Mouse (Mus musculus) liver, embryonic 14.5 days (tissue): ENCODE data around the gene Fbxo3. TPM values are rescaled to one million over a fixed set of nuclear protein-coding genes. Genes with fewer than 3 reads are reported as not detected.

Experiments
- ATAC-seq: fragments of 200-750 bp; cut with Nextera tagmentation; 2 replicates; pipeline ENCODE4 v1.8.0; 2017; ENCODE audit warnings: moderate number of reproducible peaks, mild to moderate bottlenecking, moderate library complexity; ENCODE audit not compliant: insufficient read depth
- DNase-seq, 3 experiments: peaks; one replicate each; pipeline ENCODE4 v3.0.0-alpha.2; 2012 to 2013; ENCODE audit warnings: low read depth in 3 of 3, low spot score in 3 of 3
- H3K27ac ChIP-seq: fragments of 300-500 bp; sonication (generic); 2 replicates; pipeline ENCODE4 v1.5.1; 2014; ENCODE audit warnings: moderate library complexity, mild to moderate bottlenecking, control low read depth, inconsistent platforms
- H3K27me3 ChIP-seq: fragments of 300-500 bp; sonication (generic); 2 replicates; pipeline ENCODE4 v1.6.1; 2014; ENCODE audit warnings: mild to moderate bottlenecking, low read length, moderate library complexity; ENCODE audit not compliant: control insufficient read depth, insufficient read depth
- H3K36me3 ChIP-seq: fragments of 300-500 bp; sonication (generic); replicated peaks from 2 replicates; pipeline ENCODE4 v1.6.1; 2014; ENCODE audit warnings: low read depth; ENCODE audit not compliant: control insufficient read depth, insufficient read depth
- H3K4me1 ChIP-seq, 2 experiments: fragments of 200-500 bp in 1 of 2; fragments of 300-500 bp in 1 of 2; sonication (generic) in 1 of 2; replicated peaks; 2 replicates each; pipeline ENCODE4 v1.6.1; 2012 to 2014; ENCODE audit warnings: antibody characterized with exemption in 1 of 2, inconsistent platforms in 1 of 2, low read length in 1 of 2; ENCODE audit not compliant: control insufficient read depth in 2 of 2, insufficient read depth in 2 of 2
- H3K4me2 ChIP-seq: fragments of 300-500 bp; sonication (generic); 2 replicates; pipeline ENCODE4 v1.6.1; 2014; ENCODE audit warnings: low read depth, mild to moderate bottlenecking, control low read depth, moderate library complexity
- H3K4me3 ChIP-seq, 2 experiments: fragments of 200-500 bp in 1 of 2; fragments of 300-500 bp in 1 of 2; sonication (generic) in 1 of 2; 2 replicates each; pipeline ENCODE4 v1.5.1; 2012 to 2014; ENCODE audit warnings: low read depth in 2 of 2, low read length in 2 of 2, mild to moderate bottlenecking in 2 of 2, control low read depth in 1 of 2, inconsistent platforms in 1 of 2, moderate library complexity in 1 of 2; ENCODE audit not compliant: insufficient read depth in 1 of 2
- H3K9ac ChIP-seq: fragments of 300-500 bp; sonication (generic); replicated peaks from 2 replicates; pipeline ENCODE4 v1.6.1; 2014; ENCODE audit warnings: mild to moderate bottlenecking, control low read depth, moderate library complexity
- H3K9me3 ChIP-seq: fragments of 300-500 bp; sonication (generic); 2 replicates; pipeline ENCODE4 v1.6.1; 2016; ENCODE audit warnings: low read length, mixed read lengths; ENCODE audit not compliant: control insufficient read depth
- CTCF ChIP-seq: IDR thresholded peaks from 2 replicates; pipeline ENCODE4 v1.5.1; 2016; ENCODE audit warnings: antibody characterized with exemption, low read depth, control low read depth
- EP300 ChIP-seq: IDR thresholded peaks from 2 replicates; pipeline ENCODE4 v1.6.1; 2016; ENCODE audit warnings: antibody characterized with exemption, low read depth
- WGBS: fragments of 180-500 bp; shearing (Covaris S2); extraction: QIAGEN DNeasy Blood & Tissue Kit; methylation state at CpG from one replicate; pipeline ENCODE4 v1.1.7; 2014; ENCODE audit not compliant: insufficient replicate concordance; 5-methylcytosine and 5-hydroxymethylcytosine counted together
- polyA plus RNA-seq, 2 experiments: library from polyadenylated mRNA; depleted of rRNA in 1 of 2; stranded (reverse) in 1 of 2; unstranded in 1 of 2; fragments of >200 nt; fragmentation: Nextera tagmentation in 1 of 2; extraction: Ambion mirVana in 1 of 2; gene quantifications; 2 replicates each; pipeline versions ENCODE4 v1.2.1 to v1.2.3; 2012 to 2014

Fbxo3 gene
- polyA plus RNA-seq, 2 experiments = 28.7 to 45.9 TPM

DNA sequence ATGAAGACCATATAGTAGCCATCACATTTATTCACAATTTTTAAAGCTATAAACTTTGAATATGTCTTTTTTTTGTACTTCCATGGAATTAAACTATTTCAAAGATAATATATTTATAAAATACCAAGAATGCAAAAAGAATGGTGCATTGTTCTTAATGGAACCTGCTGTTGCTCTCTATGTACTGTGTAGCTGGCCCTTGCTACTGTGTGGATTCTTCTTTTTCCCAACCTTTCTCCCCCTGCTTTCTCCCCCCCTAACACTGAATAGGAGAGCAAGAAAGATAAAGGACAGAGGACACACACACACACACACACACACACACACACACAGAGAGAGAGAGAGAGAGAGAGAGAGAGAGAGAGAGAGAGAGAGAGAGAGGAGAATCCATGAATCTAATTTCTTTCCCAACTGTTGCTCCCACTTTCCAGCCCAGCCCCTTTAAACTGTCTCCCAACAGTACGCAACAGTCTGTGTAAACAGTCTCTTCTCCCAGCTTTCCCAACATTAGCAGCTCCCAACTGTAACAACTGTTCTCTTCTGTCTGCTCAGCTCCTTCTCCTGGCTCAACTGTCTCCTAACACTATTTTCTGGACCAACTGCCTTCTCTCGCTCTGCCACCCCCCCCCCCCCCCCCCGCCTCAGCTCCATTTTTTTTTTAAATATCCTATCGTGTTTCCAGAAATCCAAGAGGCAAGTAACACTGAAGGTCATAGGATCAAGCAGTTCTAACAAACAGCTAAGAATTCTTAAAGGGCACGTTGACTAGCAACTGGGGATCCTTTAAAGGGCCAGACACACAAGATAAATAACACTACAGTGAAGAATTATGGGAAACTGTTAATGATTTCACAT lies 16.3 kb downstream of the Fbxo3 start:
- Histone ChIP-seq H3K4me1 (peaks cover 10 to 19% of the 10 kb centered on the region in 2 experiments), H3K27me3 (no peaks in the 10 kb centered on the region), H3K27ac (no peak overlapping the region), H3K9me3 (no peaks in the 10 kb centered on the region), H3K9ac (no peak overlapping the region), H3K4me2 (no peak overlapping the region), H3K36me3 (peaks cover 53% of the 10 kb centered on the region), H3K4me3 (no peak overlapping the region)
- ATAC-seq (peak; percentile 15; the same call in 1 of the 2 replicates), DNase-seq (no peak)
- 74% methylated on average over 5 of the region's 5 CpGs for WGBS
- TF ChIP-seq CTCF = no peak

DNA sequence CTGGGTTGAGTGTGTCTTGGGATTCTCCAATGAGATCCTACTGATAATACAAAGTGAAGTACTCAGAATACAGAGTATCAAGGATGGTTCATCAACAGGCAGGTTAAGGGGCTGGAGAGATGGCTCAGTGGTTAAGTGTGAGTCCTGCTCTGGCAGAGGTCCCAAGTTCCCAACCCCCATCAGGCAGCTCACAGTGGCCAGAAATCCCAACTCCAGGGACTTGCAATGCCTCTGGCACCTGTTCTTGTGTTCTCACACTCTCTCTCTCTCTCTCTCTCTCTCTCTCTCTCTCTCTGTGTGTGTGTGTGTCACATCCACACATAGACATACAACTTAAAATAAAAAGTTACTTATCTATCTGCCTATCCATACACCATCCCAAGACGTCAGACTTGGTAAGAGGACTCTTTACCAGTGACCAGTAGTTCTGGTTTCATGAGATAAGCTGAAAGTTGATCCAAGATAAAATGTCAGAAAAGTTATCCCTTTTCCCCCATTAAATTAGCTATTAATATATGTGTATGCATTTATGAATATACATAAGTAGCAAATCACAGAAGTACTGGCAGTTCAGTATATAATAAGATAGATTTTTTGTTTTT lies 17.1 kb downstream of the Fbxo3 start:
- H3K9ac ChIP-seq = no peak overlapping the region
- WGBS = 7% methylated on average over 1 of the region's 1 CpGs
- no peaks in the 10 kb centered on the region for H3K9me3 ChIP-seq
- no peaks in the 10 kb centered on the region for H3K27me3 ChIP-seq
- H3K4me1 ChIP-seq = peaks cover 10 to 19% of the 10 kb centered on the region in 2 experiments
- no peak overlapping the region for H3K4me2 ChIP-seq
- ATAC-seq (peak; percentile 76), DNase-seq (no peak)
- peaks cover 47% of the 10 kb centered on the region for H3K36me3 ChIP-seq
- peak; percentile 44; the same call in 1 of the 2 replicates for TF ChIP-seq EP300
- no peak for TF ChIP-seq CTCF
- H3K27ac ChIP-seq = no peak overlapping the region
- H3K4me3 ChIP-seq = no peak overlapping the region

DNA sequence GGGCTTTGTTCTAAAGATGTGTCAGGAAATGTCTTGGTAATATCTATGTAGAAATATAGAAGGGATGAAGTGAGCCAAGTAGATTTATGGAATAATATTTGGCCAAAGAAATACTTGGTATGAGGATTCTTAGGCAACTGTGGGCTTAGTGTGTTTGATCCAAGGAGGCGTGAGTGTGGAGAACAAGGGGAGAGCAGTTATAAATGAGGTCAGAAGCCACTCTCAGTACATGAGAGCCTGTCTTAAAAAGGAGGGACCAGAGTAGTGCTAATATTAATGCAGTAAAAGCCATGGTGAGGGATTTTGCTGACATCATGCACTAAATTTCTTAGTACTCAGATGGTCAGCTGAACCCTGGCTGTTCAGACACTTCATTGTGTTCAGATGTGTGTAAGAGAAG lies 30.9 kb downstream of the Fbxo3 start:
- H3K36me3 ChIP-seq = peaks cover 52% of the 10 kb centered on the region
- H3K27ac ChIP-seq = no peak overlapping the region
- DNase-seq = no peak
- 76% methylated on average over 1 of the region's 1 CpGs for WGBS
- no peak for ATAC-seq
- TF ChIP-seq CTCF = no peak
- TF ChIP-seq EP300 = no peak
- H3K4me3 ChIP-seq = no peak overlapping the region
- no peaks in the 10 kb centered on the region for H3K27me3 ChIP-seq
- no peaks in the 10 kb centered on the region for H3K4me1 ChIP-seq
- H3K4me2 ChIP-seq = no peak overlapping the region
- H3K9ac ChIP-seq = no peak overlapping the region
- no peaks in the 10 kb centered on the region for H3K9me3 ChIP-seq

DNA sequence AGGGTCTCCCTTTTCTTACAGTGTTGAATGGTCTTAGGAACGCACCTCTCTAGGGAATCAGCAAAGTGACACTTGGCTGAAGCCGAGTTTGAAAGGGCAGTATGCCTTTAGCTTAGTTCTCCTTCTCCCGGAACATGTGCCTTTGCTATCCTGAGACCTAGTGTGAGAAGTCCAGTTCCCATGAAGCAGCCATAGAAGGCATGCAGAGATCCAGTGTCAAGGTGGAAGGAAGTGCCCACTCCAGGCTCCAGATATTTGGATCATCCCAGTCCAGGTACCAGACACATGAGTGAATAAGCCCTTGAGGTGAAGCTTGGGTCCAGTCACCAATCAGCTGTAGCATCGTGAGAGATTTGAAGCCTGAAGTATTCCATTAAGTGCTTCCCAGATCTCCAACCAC lies 31.4 kb downstream of the Fbxo3 start:
- Histone ChIP-seq H3K36me3 (peaks cover 46% of the 10 kb centered on the region), H3K9me3 (no peaks in the 10 kb centered on the region), H3K9ac (no peak overlapping the region), H3K4me1 (peaks cover 3% of the 10 kb centered on the region in 2 experiments; a peak in 3 of 4 replicates), H3K4me3 (no peak overlapping the region), H3K4me2 (no peak overlapping the region), H3K27ac (no peak overlapping the region), H3K27me3 (no peaks in the 10 kb centered on the region)
- no peak for DNase-seq
- no peak for TF ChIP-seq EP300
- TF ChIP-seq CTCF = no peak
- 90% methylated on average over 4 of the region's 4 CpGs for WGBS
- ATAC-seq = no peak

DNA sequence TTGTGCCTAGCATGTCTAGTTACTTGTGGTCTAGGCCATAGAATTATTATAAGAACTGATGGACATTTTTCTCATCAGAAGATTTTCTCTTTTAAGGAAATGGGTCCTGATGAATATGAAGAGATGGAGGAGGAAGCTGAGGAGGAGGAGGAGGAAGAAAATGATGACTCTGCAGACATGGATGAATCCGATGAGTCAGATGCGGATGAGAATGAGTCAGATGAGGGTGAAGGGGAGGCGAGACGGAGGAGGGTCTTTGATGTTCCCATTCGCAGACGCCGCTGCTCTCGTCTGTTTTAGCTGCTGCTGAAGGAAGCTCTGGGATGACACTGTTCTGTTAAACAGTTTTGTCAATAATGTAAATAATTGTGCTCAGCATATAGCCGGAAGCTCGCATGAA lies 32.3 kb downstream of the Fbxo3 start:
- H3K4me2 ChIP-seq = no peak overlapping the region
- H3K27ac ChIP-seq = no peak overlapping the region
- DNase-seq (no peak), ATAC-seq (no peak)
- no peak overlapping the region for H3K4me3 ChIP-seq
- no peaks in the 10 kb centered on the region for H3K27me3 ChIP-seq
- peaks cover 8 to 10% of the 10 kb centered on the region in 2 experiments for H3K4me1 ChIP-seq
- no peak for TF ChIP-seq CTCF
- no peak for TF ChIP-seq EP300
- peaks cover 39% of the 10 kb centered on the region for H3K36me3 ChIP-seq
- no peak overlapping the region for H3K9ac ChIP-seq
- H3K9me3 ChIP-seq = no peaks in the 10 kb centered on the region
- 90% methylated on average over 10 of the region's 10 CpGs for WGBS
